Mouse (Mus musculus) spleen, adult 2 months (tissue): Measurements from ENCODE around the gene Mfsd2a. TPM values are rescaled to one million over a fixed set of nuclear protein-coding genes. Genes with fewer than 3 reads are reported as not detected.

Experiments
- DNase-seq, 2 experiments: peaks; one replicate each; pipeline versions ENCODE4 v3.0.0 to v3.0.0-alpha.2; 2012 to 2021; ENCODE audit warnings: low spot score in 2 of 2, low read depth in 1 of 2
- H3K27ac ChIP-seq: fragments of 200-500 bp; 2 replicates; pipeline ENCODE4 v1.5.1; 2012; ENCODE audit warnings: low read length, inconsistent platforms; ENCODE audit not compliant: insufficient read depth
- H3K27me3 ChIP-seq: fragments of 200-500 bp; 2 replicates; pipeline ENCODE4 v1.6.1; 2012; ENCODE audit warnings: mild to moderate bottlenecking, moderate library complexity, low read length, inconsistent platforms; ENCODE audit not compliant: control insufficient read depth, insufficient read depth
- H3K36me3 ChIP-seq: fragments of 200-500 bp; 2 replicates; pipeline ENCODE4 v1.6.1; 2012; ENCODE audit warnings: mild to moderate bottlenecking, low read length, inconsistent platforms; ENCODE audit not compliant: control insufficient read depth, insufficient read depth
- H3K4me1 ChIP-seq: fragments of 200-500 bp; 2 replicates; pipeline ENCODE4 v1.6.1; 2011; ENCODE audit warnings: inconsistent platforms; ENCODE audit not compliant: control insufficient read depth, insufficient read depth, insufficient read length
- H3K4me3 ChIP-seq: fragments of 200-500 bp; 2 replicates; pipeline ENCODE4 v1.5.1; 2011; ENCODE audit warnings: mild to moderate bottlenecking, inconsistent platforms; ENCODE audit not compliant: insufficient read depth, insufficient read length; ENCODE audit errors: extremely low read depth
- CTCF ChIP-seq: fragments of 200-500 bp; IDR thresholded peaks from 2 replicates; pipeline ENCODE4 v1.5.1; 2011; ENCODE audit warnings: mild to moderate bottlenecking, inconsistent platforms; ENCODE audit not compliant: insufficient read depth, insufficient read length, insufficient replicate concordance; ENCODE audit errors: extremely low read depth
- POLR2A ChIP-seq: fragments of 200-500 bp; IDR thresholded peaks from 2 replicates; pipeline ENCODE4 v1.6.1; 2011; ENCODE audit warnings: low read depth, low read length, inconsistent platforms
- WGBS: fragments of 180-500 bp; shearing (Covaris S2); methylation state at CpG from one replicate; pipeline ENCODE4 v1.1.7; 2018; 5-methylcytosine and 5-hydroxymethylcytosine counted together
- polyA plus RNA-seq: library from polyadenylated mRNA; depleted of rRNA; stranded (reverse); fragments of >200 nt; gene quantifications from 2 replicates; pipeline ENCODE4 v1.2.3, GENCODE M21; 2012

The Mfsd2a gene
- polyA plus RNA-seq, 1 experiment = 0.82 TPM

- TF ChIP-seq POLR2A (no peak), CTCF (no peak)
- no peak overlapping the region for H3K27ac ChIP-seq
- no peaks in the 10 kb centered on the region for H3K36me3 ChIP-seq
- no peak overlapping the region for H3K4me3 ChIP-seq
- DNase-seq = no peak
- H3K4me1 ChIP-seq = peaks cover 9% of the 10 kb centered on the region; the same call in 1 of the 2 replicates
- WGBS = 63% methylated on average over 8 of the region's 8 CpGs
- peaks cover 8% of the 10 kb centered on the region; the same call in 1 of the 2 replicates for H3K27me3 ChIP-seq
Measured at GRCm38 (mm10) chr4:122962751-122963150, 1.8 kb upstream of the Mfsd2a start.

- Histone ChIP-seq H3K4me1 (peaks cover 9% of the 10 kb centered on the region; the same call in 1 of the 2 replicates), H3K27ac (no peak overlapping the region), H3K27me3 (peaks cover 8% of the 10 kb centered on the region; the same call in 1 of the 2 replicates), H3K36me3 (no peaks in the 10 kb centered on the region), H3K4me3 (peak overlapping the region; percentile 47; the same call in 1 of the 2 replicates)
- DNase-seq = no peak
- 65% methylated on average over 6 of the region's 6 CpGs for WGBS
- TF ChIP-seq CTCF (no peak), POLR2A (no peak)
Measured at GRCm38 (mm10) chr4:122961589-122961988, 601 bp upstream of the Mfsd2a start.

- H3K4me3 ChIP-seq = peak overlapping the region; percentile 47
- H3K27ac ChIP-seq = no peak overlapping the region
- DNase-seq = no peak
- TF ChIP-seq POLR2A (no peak), CTCF (no peak)
- WGBS = 2% methylated on average over 43 of the region's 43 CpGs
- H3K36me3 ChIP-seq = no peaks in the 10 kb centered on the region
- peaks cover 8% of the 10 kb centered on the region; the same call in 1 of the 2 replicates for H3K27me3 ChIP-seq
- H3K4me1 ChIP-seq = peaks cover 14% of the 10 kb centered on the region; the same call in 1 of the 2 replicates
Measured at GRCm38 (mm10) chr4:122960321-122961099, 478 bp downstream of the Mfsd2a start.

GRCm38 (mm10) chr4:122959816-122960215 lies 1.2 kb downstream of the Mfsd2a start:
- peaks cover 8% of the 10 kb centered on the region; the same call in 1 of the 2 replicates for H3K27me3 ChIP-seq
- H3K36me3 ChIP-seq = no peaks in the 10 kb centered on the region
- 60% methylated on average over 8 of the region's 8 CpGs for WGBS
- H3K4me1 ChIP-seq = peaks cover 19% of the 10 kb centered on the region; the same call in 1 of the 2 replicates
- DNase-seq = no peak
- no peak overlapping the region for H3K4me3 ChIP-seq
- no peak overlapping the region for H3K27ac ChIP-seq
- TF ChIP-seq CTCF (no peak), POLR2A (no peak)

- Histone ChIP-seq H3K4me3 (no peak overlapping the region), H3K27me3 (peaks cover 8% of the 10 kb centered on the region; the same call in 1 of the 2 replicates), H3K36me3 (no peaks in the 10 kb centered on the region), H3K4me1 (peaks cover 19% of the 10 kb centered on the region; the same call in 1 of the 2 replicates), H3K27ac (no peak overlapping the region)
- 85% methylated on average over 6 of the region's 6 CpGs for WGBS
- no peak for DNase-seq
- TF ChIP-seq POLR2A (no peak), CTCF (no peak)
Measured at GRCm38 (mm10) chr4:122958491-122959031, 2.4 kb downstream of the Mfsd2a start.

GRCm38 (mm10) chr4:122956301-122956700 lies 4.7 kb downstream of the Mfsd2a start:
- H3K36me3 ChIP-seq = no peaks in the 10 kb centered on the region
- TF ChIP-seq POLR2A (no peak), CTCF (no peak)
- no peak overlapping the region for H3K27ac ChIP-seq
- peaks cover 8% of the 10 kb centered on the region; the same call in 1 of the 2 replicates for H3K27me3 ChIP-seq
- H3K4me3 ChIP-seq = no peak overlapping the region
- WGBS = 77% methylated on average over 6 of the region's 6 CpGs
- H3K4me1 ChIP-seq = peaks cover 22% of the 10 kb centered on the region; the same call in 1 of the 2 replicates
- no peak for DNase-seq
